Mouse (Mus musculus) layer of hippocampus, postnatal 14 days (tissue): ENCODE measurements at regions not wholly inside any gene's neighbourhood (a gene's known extent, or its start where the extent isn't known, plus 50 kb on each side); places are given as distances from the start of the nearest gene placed in this dataset.
"Not testable (repeated sequence)": the region's sequence is repeated elsewhere in the genome, so short reads cannot be mapped to it uniquely, and the experiment has no call there.

Experiments used
- DNase-seq, 2 experiments: peaks; one replicate each; pipeline ENCODE4 v3.0.0; 2021 to 2022; ENCODE audit warnings: low spot score in 2 of 2, mixed read lengths in 1 of 2

- DNase-seq, result peak in 1 of 2 experiments; percentile 33
Observed at GRCm38 (mm10) chr9:78769168-78769567, 153.8 kb downstream of the Cd109 start.

DNA sequence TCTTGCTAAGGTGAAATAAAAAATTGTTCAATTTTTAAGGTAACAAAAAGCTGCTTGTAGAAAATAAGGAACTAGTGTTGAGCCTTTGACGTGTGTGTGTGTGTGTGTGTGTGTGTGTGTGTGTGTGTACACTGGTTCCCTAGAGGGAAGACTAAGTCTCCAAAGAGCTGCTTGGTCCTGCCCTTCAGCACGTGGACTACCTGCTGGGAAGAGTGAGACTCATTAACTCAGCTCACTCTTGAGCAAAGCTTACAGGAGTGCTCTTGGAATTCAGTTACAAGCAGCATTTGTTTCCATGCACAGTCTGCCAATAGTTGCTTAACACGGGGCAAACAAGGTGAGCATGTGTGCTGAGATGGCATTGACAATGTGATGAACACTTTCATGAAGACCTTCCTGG, 158.6 kb downstream of the Cd109 start:
- no peak for DNase-seq

- peak; percentile 34 to 52 for DNase-seq
Observed at GRCm38 (mm10) chr9:78775462-78775861, 160.1 kb downstream of the Cd109 start.

GRCm38 (mm10) chr9:78780595-78780994, 165.2 kb downstream of the Cd109 start:
- DNase-seq, result no peak

- no peak for DNase-seq
Observed at GRCm38 (mm10) chr9:78782297-78782696, 167.0 kb downstream of the Cd109 start.

GRCm38 (mm10) chr9:78782860-78783259, 167.5 kb downstream of the Cd109 start:
- DNase-seq, result no peak

DNA sequence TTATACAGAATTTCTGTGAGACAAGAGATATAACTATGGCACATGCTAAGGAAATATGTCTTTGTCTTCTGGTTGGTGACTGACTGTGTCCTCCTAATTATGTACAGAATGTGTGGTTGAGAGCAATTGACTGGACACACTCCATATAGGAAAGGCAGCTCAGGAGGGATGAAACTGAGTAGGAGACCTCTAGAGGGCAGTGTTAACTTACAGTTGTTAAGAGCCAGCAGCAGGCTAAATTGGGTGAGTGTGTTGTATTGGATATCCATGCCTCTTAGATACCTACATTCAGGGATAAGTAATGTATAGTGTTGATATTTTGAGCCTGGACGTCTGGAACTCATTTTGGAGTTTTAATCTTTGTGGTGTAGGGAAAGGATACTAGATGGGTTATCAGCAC, 172.5 kb downstream of the Cd109 start:
- peak; percentile 6 to 70 for DNase-seq

- DNase-seq, result no peak
Observed at GRCm38 (mm10) chr9:78789703-78790102, 174.4 kb downstream of the Cd109 start.

DNA sequence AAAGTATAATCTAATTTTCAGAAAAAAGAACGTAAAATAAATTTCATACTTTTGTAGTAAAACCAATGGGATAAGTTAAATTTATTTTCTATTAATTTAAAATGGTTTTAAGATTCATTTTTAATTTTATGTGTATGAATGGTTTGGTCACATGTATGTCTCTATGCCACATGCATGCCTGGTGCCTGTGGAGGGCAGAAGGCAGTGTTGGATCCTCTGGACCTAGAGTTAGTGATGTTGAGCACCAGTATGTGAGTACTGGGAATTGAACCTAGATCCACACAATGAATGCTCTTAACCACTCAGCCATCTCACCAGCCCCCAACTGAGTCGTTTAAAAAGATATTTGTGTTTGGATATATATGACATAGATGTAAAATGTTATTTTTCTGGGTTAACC, 174.8 kb downstream of the Cd109 start:
- DNase-seq, result no peak

DNA sequence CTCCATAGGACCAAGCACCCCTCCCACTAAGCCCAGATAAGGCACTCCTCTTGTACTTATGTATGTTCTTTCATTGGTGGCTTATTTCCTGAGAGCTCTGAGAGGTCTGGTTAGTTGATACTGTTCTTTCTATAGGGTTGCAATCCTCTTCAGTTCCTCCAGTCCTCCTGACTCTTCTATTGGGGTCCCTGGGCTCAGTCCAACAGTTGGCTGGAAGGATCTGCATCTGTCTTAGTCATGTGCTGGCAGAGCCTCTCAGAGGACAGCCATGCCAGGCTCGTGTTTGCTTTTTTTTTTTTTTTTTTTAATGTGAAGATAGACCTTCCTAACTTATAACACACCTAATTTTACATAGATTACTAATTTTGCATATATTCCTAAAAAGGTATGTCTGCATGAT, 180.5 kb downstream of the Cd109 start:
- no peak for DNase-seq

- no peak for DNase-seq
Observed at GRCm38 (mm10) chr9:78817221-78817620, 201.9 kb downstream of the Cd109 start.

DNA sequence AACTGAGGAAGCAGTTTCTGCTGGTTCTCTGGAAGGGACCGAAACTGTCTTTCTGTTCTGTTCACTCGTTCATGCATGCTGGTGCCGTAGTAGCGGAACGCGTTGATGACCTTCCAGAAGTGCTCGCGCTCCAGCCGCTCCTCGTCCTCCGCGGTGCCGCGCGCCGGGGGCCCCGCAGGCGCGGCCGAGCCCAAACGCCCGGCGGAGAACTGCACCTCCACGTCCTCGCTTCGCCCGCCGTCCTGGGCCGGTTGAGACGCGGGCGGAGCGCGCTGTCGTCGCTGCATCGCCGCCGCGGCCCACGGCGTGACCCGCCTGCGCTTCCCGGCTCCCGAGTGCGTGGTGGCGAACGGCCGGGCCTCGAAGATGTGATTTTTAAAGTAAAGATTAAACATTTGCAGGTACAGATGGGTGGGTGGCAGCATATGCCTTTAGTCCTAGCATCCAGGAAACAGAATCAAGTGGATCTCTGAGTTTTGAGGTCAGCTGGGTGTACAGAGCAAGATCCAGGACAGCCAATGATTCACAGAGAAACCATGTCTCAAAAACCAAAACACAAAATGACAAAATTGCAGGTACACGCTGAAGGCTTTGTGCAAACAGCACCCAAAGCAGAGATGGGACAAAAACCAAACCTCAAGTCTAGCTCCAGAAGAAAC, 206.3 kb downstream of the Cd109 start:
- DNase-seq, result not testable (repeated sequence)

- DNase-seq, result no peak
Observed at GRCm38 (mm10) chr9:78844969-78845683, 229.8 kb downstream of the Cd109 start.

GRCm38 (mm10) chr9:78846110-78846509, 230.8 kb downstream of the Cd109 start:
- peak in 1 of 2 experiments; percentile 3 for DNase-seq

DNA sequence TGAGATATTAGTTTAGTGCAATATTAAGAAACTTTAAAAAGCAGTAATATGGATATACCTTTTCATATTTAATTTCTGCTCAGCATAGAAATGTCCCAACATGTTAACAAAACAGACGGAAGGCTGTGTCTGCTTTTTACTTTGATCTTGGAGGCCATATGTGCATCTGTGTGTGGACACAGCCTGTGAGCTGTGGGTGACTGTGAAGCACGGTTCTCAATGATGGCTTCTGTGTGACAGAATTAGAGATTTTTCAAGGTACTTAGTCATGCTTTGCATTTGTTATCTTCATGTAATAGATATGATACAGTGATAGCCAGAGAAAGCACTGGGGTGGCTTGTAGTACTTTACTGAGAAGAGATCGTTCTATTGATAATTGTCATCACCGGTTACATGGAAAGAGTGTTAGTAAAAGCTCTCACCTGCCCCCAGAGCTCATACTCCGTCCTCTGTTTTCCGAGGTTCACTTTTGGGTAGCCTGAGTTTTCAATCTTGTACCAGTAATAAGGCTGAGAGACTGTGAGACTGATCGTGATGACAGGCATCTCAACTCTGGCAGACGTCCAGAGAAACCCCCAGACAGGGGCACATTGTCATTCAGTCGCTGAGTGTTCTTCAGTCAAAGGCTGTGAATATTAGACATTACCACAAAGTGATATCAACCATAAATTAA, 232.7 kb downstream of the Cd109 start:
- no peak for DNase-seq

DNA sequence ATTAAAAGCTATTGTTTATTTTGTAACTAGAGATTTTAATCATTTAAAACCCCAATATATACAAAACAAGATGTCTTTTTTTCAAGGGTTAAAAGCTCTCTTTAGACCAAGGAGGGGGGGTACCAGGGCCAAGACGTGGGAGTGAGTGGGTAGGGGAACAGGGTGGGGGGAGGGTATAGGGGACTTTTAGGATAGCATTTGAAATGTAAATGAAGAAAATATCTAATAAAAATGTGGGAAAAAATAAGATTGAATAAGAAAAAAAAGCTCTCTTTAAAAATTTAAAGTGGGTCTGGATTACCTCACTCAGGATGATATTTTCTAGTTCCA, 233.2 kb downstream of the Cd109 start:
- DNase-seq, result not testable (repeated sequence)

DNA sequence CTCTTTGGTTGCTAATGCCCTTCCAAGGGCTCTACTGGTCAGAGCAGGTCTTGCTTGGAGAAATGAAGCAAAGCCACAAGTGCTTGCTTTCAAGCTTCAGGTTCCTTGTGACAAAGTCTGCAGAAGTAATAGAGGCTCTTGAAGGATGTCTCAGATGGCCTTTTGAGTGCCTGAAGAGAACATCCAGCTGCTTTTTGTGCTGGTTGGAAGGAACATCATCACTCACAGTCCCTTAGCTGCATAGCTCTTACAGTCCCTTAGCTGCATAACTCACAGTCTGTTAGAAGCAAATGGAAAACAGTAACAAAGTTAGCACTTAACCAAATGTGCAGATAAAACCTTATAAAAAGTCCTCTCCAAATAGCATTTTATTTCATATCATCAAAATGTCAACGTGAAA, 241.6 kb downstream of the Cd109 start:
- DNase-seq, result no peak

DNA sequence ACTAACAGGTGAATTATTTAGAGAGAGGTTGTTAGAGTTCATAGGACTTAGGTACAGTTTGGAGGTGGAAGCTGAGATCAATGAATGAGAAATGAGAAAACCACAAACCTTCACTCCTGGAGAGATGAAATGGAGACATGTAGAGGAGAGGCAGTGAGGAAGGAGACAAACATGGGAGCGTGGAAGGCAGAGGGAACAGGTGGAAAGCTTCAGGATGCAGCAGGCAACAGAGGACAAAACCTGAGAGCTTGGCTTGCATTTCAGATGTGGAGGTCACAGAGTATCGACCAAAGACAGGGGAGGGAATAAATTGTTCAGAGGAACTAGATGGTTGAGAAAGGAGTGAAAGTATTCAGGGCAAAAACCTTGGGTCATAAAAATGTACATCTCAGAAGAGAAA, 244.6 kb downstream of the Cd109 start:
- DNase-seq, result no peak

DNA sequence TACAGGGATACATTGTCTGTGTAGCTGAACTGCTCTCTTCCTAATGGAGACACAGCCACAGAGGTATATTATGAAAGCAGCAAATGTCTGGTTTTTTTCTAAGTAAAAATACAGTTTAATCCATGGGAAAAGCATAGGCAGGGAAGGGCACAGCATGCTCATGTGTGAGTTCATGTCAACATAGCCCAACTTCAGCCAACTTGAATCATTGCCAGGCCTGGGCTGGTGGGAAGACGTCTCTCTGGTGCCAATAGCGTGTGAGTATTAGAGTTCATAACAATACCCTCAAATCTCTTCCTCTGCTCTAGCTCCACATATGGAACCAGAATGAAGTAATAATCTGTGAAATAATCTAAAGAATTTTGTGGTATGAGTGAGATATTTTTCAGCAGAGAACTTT, 257.2 kb downstream of the Cd109 start:
- no peak for DNase-seq

GRCm38 (mm10) chr9:78879955-78880642, 264.8 kb downstream of the Cd109 start:
- DNase-seq, result peak; percentile 63 to 89

- no peak for DNase-seq
Observed at GRCm38 (mm10) chr9:78880643-78881306, 265.4 kb downstream of the Cd109 start.
